Mouse (Mus musculus) myocyte (in vitro differentiated cells): ENCODE measurements around the gene Vpreb3.

Experiments used
- CEBPB ChIP-seq: IDR thresholded peaks from 2 replicates; pipeline ENCODE4 v1.6.1; 2011; ENCODE audit warnings: mild to moderate bottlenecking, moderate library complexity; ENCODE audit not compliant: poor library complexity, insufficient read depth, severe bottlenecking
- E2F4 ChIP-seq: IDR thresholded peaks from one replicate; pipeline ENCODE4 v1.6.1; 2011; ENCODE audit warnings: mild to moderate bottlenecking, control low read depth, moderate library complexity; ENCODE audit not compliant: insufficient read depth
- MAX ChIP-seq: IDR thresholded peaks from one replicate; pipeline ENCODE4 v1.6.1; 2011; ENCODE audit warnings: low read depth, mild to moderate bottlenecking, control low read depth
- MYOD1 ChIP-seq, 3 experiments: IDR thresholded peaks; one replicate each; pipeline ENCODE4 v1.6.1; 2011; ENCODE audit warnings: control low read depth in 2 of 3, low read depth in 2 of 3, mild to moderate bottlenecking in 2 of 3, moderate library complexity in 1 of 3; ENCODE audit not compliant: insufficient read length in 2 of 3, control insufficient read depth in 1 of 3
- MYOG ChIP-seq, 3 experiments: IDR thresholded peaks; one replicate each; pipeline ENCODE4 v1.6.1; 2011; ENCODE audit warnings: control low read depth in 2 of 3, low read depth in 2 of 3, mild to moderate bottlenecking in 2 of 3; ENCODE audit not compliant: insufficient read length in 2 of 3, control insufficient read depth in 1 of 3, insufficient read depth in 1 of 3
- POLR2A ChIP-seq: IDR thresholded peaks from one replicate; pipeline ENCODE4 v1.6.1; 2011; ENCODE audit warnings: low read depth, mild to moderate bottlenecking, control low read depth, moderate library complexity; ENCODE audit not compliant: insufficient read length
- POLR2AphosphoS2 ChIP-seq: IDR thresholded peaks from one replicate; pipeline ENCODE4 v1.6.1; 2011; ENCODE audit warnings: low read depth, control low read depth; ENCODE audit not compliant: insufficient read length
- REST ChIP-seq: IDR thresholded peaks from one replicate; pipeline ENCODE4 v1.6.1; 2011; ENCODE audit warnings: mild to moderate bottlenecking, control low read depth, moderate library complexity; ENCODE audit not compliant: insufficient read depth, insufficient read length
- SRF ChIP-seq: IDR thresholded peaks from one replicate; pipeline ENCODE4 v1.6.1; 2011; ENCODE audit warnings: low read depth; ENCODE audit not compliant: control insufficient read depth, insufficient read length
- TCF12 ChIP-seq: IDR thresholded peaks from one replicate; pipeline ENCODE4 v1.6.1; 2011; ENCODE audit warnings: mild to moderate bottlenecking, control low read depth; ENCODE audit not compliant: poor library complexity, insufficient read depth, severe bottlenecking
- USF1 ChIP-seq: IDR thresholded peaks from one replicate; pipeline ENCODE4 v1.6.1; 2011; ENCODE audit warnings: low read depth, mild to moderate bottlenecking, control low read depth, moderate library complexity

GRCm38 (mm10) chr10:75895730-75896129, 47.1 kb upstream of the Vpreb3 start:
- TF ChIP-seq MYOD1 (IDR thresholded peaks at IDR 0.05; ENCODE audit: control insufficient read depth in 1 of 3, insufficient read length in 2 of 3, low read depth in 2 of 3) (no peak), POLR2A (no peak), SRF (no peak), POLR2AphosphoS2 (no peak), MYOG (IDR thresholded peaks at IDR 0.05; ENCODE audit: control insufficient read depth in 1 of 3, insufficient read depth in 1 of 3, insufficient read length in 2 of 3, low read depth in 2 of 3) (no peak), REST (no peak), MAX (no peak), USF1 (no peak), CEBPB (no peak), TCF12 (no peak), E2F4 (no peak)
